Mouse (Mus musculus) telencephalon, adult 2 months (tissue): ENCODE results near the gene Nxpe4.
"Not testable (repeated sequence)": the region's sequence is repeated elsewhere in the genome, so short reads cannot be mapped to it uniquely, and the experiment has no call there.

Source experiments
- DNase-seq: peaks from one replicate; pipeline ENCODE4 v3.0.0-alpha.2; 2011; ENCODE audit warnings: low read depth, low spot score

The Nxpe4 gene

GRCm38 (mm10) chr9:48161505-48162192 lies at the start of gene Nxpe4:
Gene Nxpe4, plus strand, starts transcription at chr9:48162023.
- DNase-seq: peak; percentile 96

GRCm38 (mm10) chr9:48126815-48127214 lies 35.0 kb upstream of the Nxpe4 start:
- DNase-seq: no peak

- DNase-seq: no peak
Observed at GRCm38 (mm10) chr9:48137507-48137906, 24.3 kb upstream of the Nxpe4 start.

- DNase-seq: no peak
Observed at GRCm38 (mm10) chr9:48140485-48141411, 21.1 kb upstream of the Nxpe4 start.

GRCm38 (mm10) chr9:48142646-48143045 lies 19.2 kb upstream of the Nxpe4 start:
- DNase-seq: no peak

GRCm38 (mm10) chr9:48146761-48147160 lies 15.1 kb upstream of the Nxpe4 start:
- no peak for DNase-seq

GRCm38 (mm10) chr9:48166531-48166930 lies 4.7 kb downstream of the Nxpe4 start:
- not testable (repeated sequence) for DNase-seq

- DNase-seq: no peak
Observed at GRCm38 (mm10) chr9:48176764-48177163, 14.9 kb downstream of the Nxpe4 start.

- DNase-seq: peak; percentile 76
Observed at GRCm38 (mm10) chr9:48181300-48181699, 19.5 kb downstream of the Nxpe4 start.

GRCm38 (mm10) chr9:48182718-48183414 lies 21.0 kb downstream of the Nxpe4 start:
- no peak for DNase-seq

GRCm38 (mm10) chr9:48184319-48184718 lies 22.5 kb downstream of the Nxpe4 start:
- DNase-seq: no peak

- no peak for DNase-seq
Observed at GRCm38 (mm10) chr9:48188854-48189253, 27.0 kb downstream of the Nxpe4 start.

GRCm38 (mm10) chr9:48197458-48197884 lies 35.6 kb downstream of the Nxpe4 start:
- no peak for DNase-seq

- no peak for DNase-seq
Observed at GRCm38 (mm10) chr9:48210970-48211369, 49.1 kb downstream of the Nxpe4 start.

- DNase-seq: no peak
Observed at GRCm38 (mm10) chr9:48211912-48212311, 50.1 kb downstream of the Nxpe4 start.

GRCm38 (mm10) chr9:48214751-48215150 lies 52.9 kb downstream of the Nxpe4 start:
- DNase-seq: no peak

GRCm38 (mm10) chr9:48216091-48217001 lies 54.5 kb downstream of the Nxpe4 start:
- DNase-seq: no peak

- DNase-seq: no peak
Observed at GRCm38 (mm10) chr9:48230706-48231105, 68.9 kb downstream of the Nxpe4 start.

- no peak for DNase-seq
Observed at GRCm38 (mm10) chr9:48236455-48236854, 74.6 kb downstream of the Nxpe4 start.

GRCm38 (mm10) chr9:48238153-48238755 lies 76.4 kb downstream of the Nxpe4 start:
- DNase-seq: no peak

GRCm38 (mm10) chr9:48239461-48239860 lies 77.6 kb downstream of the Nxpe4 start:
- DNase-seq: no peak
